Mouse (Mus musculus) T-helper 17 cell (primary cell): ENCODE results near the gene 1190005I06Rik.

ENCODE experiments used
- in situ Hi-C, 2 experiments: fragments of 300-600 bp; cut with MboI, MseI; formaldehyde crosslinking; loops; 1 replicate in 1 of 2; 2 replicates in 1 of 2; pipeline ENCODE4 v1.15.1; 2025; ENCODE audit warnings: high pct_unique_total_duplicates in 2 of 2

1190005I06Rik gene

DNA sequence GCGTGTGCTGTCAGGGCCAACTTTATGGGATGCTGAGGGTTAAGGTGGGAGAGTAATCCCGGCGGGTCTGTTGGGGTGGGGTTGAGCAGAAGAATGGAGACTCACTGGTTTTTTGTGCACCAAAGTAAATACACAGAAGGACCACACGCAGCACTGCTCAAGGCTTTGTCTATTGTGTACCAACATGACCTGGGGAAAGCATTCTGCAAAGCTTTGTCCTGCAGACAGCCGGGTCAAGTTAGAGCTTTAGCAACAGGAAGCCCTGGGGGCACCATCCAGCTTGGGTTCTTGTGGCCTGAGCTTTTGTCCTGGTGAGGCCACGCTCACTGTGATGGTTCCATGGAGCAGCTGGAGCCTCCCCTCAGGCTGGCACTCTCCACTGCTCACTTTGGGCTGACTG lies 24.3 kb upstream of the 1190005I06Rik start:
- in situ Hi-C loops, result loop anchor here in 1 of 2 experiments (10.0 to 25.0 kb wide), 2 partner anchors 433 to 916 kb away; partner anchors contain the start of genes Fbxo31, Map1lc3b and Mthfsd

DNA sequence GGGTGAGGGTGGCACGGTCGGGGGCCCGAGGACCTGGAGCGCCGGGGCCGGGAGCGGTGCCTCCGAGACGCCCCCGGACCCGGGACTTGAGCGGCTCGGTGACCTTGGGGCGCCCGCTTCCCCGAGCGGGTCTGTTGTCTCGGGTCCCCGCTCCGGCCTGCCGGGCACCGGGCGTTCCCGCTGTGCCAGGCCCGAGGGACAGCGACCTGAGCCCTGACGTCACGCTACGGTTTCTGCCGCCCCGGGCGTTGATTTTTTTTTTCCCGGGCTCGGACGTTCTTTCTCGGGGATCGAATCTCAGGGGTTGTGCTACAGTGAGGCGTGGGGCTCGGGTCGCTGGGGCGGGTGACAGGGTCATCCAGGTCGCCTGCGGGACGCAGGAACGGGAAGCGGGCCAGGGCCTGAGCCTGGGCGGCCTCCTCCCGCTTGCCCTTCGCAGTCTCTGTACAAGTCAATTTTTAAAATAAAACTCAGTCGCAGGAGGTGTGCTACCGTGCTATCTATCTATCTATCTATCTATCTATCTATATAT lies 21.0 kb upstream of the 1190005I06Rik start, which contains the start of gene Emc8:
Gene Emc8 (minus strand): TSS at position 200 of the 532 bp plus-strand sequence.
- in situ Hi-C loops, result loop anchor here in 1 of 2 experiments (25.0 kb wide), 1 partner anchor 919 kb away; the partner anchor contains the start of genes Fbxo31 and Map1lc3b

DNA sequence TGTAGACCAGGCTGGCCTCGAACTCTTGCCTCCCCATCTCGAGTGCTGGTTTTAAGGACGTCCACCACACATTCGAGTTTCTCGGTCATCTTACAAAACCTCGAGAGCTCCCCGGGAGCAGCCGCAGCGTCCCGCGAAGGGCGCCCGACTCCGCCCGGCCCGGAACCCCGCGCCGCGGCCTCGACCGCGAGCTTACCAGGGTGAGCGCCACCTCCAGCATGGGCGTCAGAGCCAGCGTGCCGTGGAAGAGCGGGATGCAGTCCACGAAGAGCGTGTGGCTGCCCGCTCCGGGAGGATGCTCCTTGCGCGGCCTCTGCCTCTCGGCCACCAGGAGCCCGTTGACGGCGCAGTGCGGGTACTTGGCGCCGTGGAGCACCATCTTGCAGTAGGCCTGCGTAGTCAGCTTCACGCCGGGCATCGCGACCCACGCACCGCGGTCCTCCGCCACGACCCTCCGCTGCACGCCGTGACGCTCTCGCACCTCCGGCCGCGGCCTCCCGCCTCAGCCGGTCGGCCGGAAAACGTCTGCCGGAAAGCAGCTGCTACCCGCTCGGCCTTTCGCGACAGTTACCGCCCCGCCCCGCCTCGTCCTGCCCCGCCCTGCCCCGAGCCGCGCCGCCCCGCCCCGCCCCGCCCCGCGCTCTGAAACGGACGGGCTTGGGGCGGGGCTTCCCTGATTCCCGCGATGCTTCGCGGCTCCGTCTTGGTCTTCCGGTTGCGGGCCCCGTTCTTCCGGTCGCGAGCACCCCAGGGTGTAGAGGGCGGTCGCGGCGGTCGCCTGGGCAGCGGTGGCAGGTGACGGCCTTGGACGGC lies 20.3 kb upstream of the 1190005I06Rik start, which contains the start of the genes Gm27021 and Cox4i1:
Gene Gm27021 (minus strand): TSS at position 519 of the 813 bp plus-strand sequence.
Gene Cox4i1 (plus strand): TSS at position 662 of the 813 bp plus-strand sequence.
- in situ Hi-C loops, result loop anchor here in 1 of 2 experiments (25.0 kb wide), 1 partner anchor 920 kb away; the partner anchor contains the start of genes Fbxo31 and Map1lc3b

DNA sequence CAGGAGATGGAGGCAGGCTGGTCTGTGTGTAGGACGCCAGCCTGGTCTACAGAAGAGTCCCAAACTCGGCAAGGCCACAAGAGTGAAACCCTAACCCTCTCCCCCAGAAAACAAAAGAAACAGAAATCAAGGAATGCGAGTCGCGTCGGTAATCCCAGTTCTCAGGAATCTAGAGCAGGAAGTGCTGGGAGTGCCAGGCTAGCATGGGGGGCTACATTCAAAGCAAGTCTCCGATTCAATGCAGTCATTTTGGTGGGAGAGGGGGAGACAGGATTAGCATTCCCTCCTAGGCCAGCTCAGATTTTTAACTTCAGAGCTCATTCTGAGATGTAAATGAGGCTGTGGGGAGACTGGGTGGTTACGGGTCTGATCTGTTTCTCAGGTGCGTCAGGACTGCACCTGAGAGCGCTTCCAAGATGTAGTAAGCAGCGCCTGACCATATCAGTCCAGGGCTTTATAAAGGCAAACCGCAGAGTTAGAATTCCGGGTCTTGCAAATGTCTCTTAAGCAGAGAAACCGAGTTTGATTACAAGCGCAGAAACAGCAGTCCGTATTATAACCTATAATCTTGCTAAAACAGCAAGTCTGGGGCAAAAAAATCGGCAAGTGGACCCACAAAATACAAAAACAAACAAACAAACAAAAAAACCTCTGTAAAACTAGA lies 19.5 kb upstream of the 1190005I06Rik start:
- in situ Hi-C loops, result loop anchor here in 1 of 2 experiments (25.0 kb wide), 1 partner anchor 920 kb away; the partner anchor contains the start of genes Fbxo31 and Map1lc3b

DNA sequence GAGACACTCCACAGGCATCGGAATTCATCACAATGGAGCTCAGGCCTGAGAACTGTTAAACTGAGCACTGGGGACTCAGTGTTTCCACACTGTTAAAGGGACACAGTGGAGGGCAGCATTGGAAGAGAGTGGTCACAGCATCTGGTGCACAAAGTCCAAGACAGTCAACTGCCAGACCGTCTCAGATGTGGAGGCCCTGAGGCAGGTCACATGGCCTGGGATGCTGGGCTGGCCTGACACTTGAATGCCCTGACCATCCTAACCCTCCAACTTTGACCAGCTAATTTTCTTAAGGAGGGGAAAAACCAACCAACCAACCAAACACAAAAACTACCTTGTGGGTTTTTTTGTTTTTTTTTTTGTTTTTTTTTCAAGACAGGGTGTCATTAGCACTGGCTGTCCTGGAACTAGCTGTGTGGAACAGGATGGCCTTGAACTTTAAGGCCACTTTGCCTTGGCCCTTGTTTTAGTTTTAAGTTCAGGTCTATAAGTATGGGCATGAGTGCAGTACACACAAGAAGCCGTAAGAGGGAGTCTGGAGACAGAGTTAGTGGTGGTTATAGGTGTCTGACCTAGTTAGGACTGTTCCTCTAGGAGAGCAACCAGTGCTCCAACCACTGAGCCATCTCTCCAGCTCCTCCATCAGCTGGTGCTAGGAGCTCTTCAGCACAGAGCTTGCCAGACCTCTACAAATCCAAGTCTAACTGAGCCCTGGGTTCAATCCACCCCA lies 18.5 kb upstream of the 1190005I06Rik start:
- in situ Hi-C loops, result loop anchor here in 1 of 2 experiments (25.0 kb wide), 1 partner anchor 921 kb away; the partner anchor contains the start of genes Fbxo31 and Map1lc3b

DNA sequence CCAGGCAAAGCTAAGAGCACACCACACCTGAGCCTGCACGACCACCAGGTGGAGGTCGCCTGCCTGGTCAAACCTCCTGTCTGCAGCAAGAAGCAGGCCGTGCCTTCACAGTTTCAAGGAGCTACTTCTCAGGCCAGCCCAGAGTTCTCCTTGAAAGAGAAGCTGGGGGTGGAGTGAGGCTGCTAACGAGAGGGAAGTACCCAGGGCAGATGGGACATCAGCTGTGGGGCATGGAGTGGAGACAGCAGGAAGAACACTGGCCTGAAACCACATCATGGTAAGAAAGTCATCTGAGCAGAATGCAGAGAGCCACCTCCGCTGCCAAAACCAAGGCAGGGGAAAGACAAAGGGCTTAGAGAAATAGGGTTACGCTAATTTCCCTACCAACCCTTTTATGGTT lies 17.1 kb upstream of the 1190005I06Rik start:
- in situ Hi-C loops, result loop anchor here in 1 of 2 experiments (25.0 kb wide), 1 partner anchor 923 kb away; the partner anchor contains the start of genes Fbxo31 and Map1lc3b

DNA sequence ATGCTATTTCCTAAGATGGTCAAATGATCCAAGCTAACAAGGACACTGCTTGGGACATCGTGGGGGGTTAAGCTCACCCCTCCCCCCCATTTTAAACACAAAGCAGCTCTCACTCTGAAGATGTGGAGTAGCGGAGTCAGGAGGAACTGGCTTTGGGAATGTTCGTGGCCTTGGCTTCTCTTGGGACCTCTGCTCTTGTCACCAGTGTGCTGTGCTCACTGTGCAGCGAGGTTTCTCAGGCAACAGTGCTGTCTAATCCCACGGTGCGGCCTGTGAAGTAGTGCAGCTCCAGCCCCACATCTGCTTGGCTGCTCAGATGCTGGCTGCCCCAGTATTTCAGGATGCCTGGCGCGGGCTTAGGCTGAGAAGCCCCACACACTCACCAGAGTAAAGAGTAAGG lies 10.0 kb upstream of the 1190005I06Rik start:
- in situ Hi-C loops, result loop anchor here (10.0 to 25.0 kb wide), 2 partner anchors 427 to 930 kb away; partner anchors contain the start of genes Fbxo31 (in 1 of the 2), Foxf1 (in 1 of the 2) and Map1lc3b (in 1 of the 2)

DNA sequence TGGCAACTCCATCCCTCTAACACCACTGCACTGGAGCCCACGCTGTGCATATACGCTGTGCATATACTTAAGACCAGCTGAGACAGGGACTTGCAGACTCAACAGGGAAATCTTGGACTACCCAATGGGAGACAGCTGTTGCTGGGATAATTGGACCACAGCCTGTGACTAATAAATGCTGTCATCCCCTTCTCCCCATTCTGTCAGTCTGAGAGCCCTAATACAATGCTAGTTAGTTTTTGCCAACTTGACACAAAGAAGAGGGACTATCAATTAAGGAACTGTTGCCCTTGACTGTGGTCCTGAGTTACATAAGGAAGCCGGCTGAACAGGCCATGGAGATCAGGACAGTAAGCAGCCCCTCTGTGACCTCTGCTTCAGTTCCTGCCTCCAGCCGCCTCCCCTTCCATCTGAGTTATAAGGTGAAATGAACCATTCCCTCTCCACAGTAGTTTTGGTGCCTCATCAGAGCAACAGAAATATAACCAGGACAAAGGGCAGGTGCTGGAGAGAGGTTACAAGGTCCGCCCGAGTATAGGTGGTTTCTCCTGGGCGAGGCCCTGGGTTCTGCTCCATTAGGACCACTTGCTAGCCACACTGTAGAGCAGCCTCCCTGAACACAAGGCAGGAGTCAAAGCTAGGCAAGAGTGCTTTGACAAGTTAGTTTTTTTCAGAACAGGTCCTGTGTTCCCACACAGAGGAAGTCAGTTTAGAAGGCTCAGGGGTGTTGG lies 9.1 kb upstream of the 1190005I06Rik start:
- in situ Hi-C loops, result loop anchor here (10.0 to 25.0 kb wide), 2 partner anchors 428 to 931 kb away; partner anchors contain the start of genes Fbxo31 (in 1 of the 2), Foxf1 (in 1 of the 2) and Map1lc3b (in 1 of the 2)

DNA sequence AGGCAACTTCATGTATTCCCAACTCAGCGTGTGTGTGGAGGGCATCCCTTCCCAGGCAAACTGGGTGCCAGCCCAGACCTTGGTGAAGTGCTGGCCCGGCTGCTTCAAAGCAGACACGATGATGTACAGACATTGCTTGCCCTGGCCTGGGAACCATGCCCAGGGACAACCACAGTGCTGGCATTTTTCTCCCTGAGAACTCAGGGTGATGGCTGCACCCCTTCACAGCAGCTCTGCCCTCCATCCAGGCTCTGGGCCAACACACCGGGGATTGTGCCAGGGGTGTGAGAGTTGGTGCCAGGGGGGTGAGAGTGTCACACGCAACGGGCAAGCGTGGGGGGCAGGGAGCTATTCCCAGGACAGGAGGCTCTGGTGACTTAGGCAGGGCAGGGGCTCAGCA lies 2.8 kb downstream of the 1190005I06Rik start:
- in situ Hi-C loops, result loop anchor here in 1 of 2 experiments (25.0 kb wide), 1 partner anchor 443 kb away; the partner anchor contains the start of gene Foxf1

DNA sequence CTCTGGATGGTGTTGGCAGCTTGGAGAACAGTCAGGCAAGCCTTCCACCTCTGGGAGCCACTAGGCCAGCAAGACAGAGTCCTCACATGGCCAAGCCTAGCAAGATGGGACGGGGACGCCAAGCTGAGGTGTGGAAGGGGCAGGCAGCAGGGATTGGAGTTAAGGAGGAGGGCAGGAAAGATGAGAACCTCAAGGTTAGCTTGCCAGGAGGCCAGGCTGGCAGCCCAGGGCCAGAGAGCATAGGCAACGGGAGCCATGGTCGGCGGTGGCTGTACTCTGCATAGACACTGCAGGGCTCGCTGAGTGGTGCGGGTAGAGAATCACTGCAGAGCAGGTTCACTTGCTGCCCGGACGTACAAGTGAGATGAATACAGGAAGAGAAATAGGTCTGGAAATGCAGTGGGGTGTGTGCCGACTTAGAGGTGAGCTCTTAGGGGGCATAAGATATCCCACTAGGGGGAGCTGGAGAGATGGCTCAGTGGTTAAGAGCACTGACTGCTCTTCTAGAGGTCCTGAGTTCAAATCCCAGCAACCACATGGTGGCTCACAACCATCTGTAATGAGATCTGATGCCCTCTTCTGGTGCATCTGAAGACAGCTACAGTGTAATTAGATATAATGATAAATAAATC lies 5.3 kb downstream of the 1190005I06Rik start:
- in situ Hi-C loops, result loop anchor here in 1 of 2 experiments (25.0 kb wide), 1 partner anchor 445 kb away; the partner anchor contains the start of gene Foxf1

DNA sequence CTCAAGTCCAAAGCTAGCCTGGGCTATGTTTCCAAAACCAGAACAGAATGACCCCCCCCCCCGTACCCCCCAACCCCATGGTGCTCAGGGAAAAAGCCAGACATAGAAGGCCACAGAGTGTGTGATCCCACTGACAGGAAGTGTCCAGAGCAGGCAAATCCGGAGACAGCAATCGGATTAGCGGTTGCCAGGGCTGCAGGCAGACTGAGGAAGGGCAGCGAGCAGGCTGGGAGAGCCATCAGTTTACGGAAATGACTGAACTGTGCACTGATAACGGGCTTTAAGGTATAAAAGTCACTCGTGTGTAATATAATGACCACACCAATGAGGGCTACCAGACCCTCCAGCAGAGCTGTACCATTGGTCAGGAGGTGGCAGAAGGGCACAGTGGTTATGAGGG lies 6.2 kb downstream of the 1190005I06Rik start:
- in situ Hi-C loops, result loop anchor here in 1 of 2 experiments (25.0 kb wide), 1 partner anchor 446 kb away; the partner anchor contains the start of gene Foxf1

DNA sequence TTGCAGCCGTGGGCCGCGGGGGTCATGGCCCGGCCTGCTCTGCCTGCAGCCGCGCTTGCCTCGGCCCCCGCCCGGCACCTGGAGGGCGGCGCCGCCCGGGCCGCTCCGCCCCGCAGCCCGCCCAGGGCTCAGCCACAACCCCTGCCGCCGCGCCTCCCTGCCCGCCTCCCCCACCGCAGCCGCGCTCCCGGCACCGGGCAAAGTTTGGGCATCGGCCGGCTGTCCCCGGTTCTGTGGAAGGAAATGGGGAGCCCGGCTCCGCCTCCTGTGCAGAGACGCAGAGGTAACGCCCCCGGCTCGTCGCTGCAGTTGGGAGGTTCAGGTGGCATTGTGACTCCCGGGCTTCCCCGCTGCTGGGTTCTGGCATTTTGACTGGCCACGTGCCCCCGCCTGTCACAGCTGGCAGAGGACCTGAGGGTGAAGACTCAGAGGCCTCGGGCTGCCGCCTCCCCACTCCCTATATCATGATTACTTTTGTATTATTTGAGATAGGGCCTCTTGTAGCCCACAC lies 13.0 kb downstream of the 1190005I06Rik start:
- in situ Hi-C loops, result loop anchor here in 1 of 2 experiments (25.0 kb wide), 1 partner anchor 453 kb away; the partner anchor contains the start of gene Foxf1

DNA sequence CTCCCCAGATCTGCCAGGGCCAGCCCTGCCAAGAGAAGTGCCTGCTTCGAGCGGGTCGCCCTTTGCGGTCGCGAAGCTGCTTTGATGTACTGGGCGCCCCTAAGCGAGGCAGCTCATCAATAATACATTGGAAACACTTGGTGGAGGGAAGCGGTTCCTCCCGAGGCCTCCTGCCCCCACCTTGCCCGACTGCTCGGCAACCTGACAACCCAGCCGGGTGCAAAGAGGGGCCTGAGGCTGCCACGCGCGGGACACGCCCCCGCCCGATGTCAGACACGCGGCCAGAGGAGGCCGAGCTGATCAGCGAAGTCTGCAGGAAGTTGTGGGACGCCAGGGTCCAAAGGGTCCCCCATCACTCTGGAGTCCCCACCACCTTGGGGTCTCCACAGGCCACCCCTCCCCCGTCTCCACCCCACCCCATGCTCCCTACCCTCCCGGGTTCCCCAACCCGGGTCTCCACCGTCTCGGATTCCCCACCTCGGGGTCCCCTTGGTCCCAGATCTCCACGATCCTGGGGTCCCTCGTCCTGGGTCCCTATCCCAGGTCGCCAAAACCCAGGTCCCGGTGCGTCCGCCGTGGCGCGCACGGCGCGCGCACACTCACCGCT lies 13.7 kb downstream of the 1190005I06Rik start:
- in situ Hi-C loops, result loop anchor here in 1 of 2 experiments (25.0 kb wide), 1 partner anchor 454 kb away; the partner anchor contains the start of gene Foxf1

DNA sequence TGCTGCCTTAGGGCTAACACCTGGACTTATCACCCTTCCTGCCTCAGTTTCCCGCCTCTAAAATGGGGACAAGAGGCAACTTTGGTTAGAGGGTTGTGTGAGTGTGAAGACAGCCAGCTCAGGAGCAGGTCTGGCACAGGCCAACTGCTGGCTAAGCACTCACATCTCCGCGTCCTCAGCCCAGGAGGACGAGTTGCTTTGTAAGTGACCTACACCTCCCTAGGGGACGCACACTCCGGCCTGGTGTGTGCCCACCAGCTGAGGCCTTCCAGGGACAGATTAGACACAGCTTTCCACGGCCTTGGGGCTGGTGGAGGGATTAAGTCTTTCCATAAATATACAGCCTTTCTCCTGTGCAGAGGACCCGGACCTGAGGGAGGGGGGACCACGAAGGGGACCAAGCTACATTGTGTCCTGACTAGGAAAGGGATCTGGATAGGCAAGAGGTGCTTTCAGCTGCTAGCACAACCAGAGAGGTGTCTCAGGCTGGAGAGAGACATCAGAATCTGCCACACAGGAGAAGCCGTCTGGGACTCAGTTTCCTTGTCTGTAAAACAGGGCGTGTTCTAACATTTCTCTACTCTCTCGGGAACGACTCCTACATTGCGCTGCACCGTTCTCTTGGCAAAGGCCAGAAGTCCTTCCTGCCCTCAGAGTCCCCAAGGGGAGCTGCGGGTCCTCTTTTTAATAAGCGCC lies 14.3 kb downstream of the 1190005I06Rik start:
- in situ Hi-C loops, result loop anchor here in 1 of 2 experiments (25.0 kb wide), 1 partner anchor 454 kb away; the partner anchor contains the start of gene Foxf1

DNA sequence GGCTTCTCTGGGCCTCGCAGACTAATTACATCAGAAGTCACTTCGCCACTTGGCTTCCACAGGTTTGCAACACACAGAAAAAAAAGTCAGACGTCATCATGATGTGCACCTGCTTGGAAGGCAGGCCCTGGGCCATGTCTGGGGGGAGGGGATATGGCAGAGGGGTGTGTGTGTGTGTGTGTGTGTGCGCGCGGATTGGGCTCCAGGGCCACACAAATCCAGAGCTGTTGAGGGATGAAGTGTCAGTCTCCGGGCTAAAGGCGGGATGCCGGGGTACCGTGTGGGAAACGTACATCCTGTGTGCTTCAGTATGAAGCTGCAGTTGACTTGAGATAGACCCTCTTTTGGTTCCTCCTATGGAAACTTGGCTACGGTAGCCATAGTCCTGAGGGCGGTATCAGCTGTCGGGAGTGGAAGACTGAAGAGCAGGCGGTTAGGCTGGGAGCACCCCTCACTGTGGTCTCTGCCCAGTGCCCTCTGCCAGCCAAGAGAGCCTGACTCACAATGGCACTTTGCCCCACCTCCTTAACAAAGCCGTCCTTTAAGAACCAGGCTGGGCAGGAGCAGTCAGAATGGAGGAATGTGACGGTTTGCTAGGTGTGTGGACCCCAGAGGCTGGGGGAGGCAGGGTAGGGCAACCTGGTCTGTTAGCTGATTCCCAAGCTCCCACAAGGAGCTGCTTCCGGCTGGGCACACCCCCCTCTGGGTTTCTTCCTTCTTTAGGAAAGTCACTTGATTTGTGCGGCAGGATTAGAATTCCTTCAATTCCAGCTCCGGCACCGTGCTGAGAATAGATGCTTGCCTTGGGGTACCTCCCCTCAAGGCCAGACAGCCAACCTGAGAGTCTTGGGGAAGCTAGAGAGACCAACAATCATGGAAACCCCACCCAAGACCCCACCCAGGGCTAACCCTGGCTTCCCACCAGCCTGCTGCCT lies 15.7 kb downstream of the 1190005I06Rik start:
- in situ Hi-C loops, result loop anchor here in 1 of 2 experiments (25.0 kb wide), 1 partner anchor 456 kb away; the partner anchor contains the start of gene Foxf1

DNA sequence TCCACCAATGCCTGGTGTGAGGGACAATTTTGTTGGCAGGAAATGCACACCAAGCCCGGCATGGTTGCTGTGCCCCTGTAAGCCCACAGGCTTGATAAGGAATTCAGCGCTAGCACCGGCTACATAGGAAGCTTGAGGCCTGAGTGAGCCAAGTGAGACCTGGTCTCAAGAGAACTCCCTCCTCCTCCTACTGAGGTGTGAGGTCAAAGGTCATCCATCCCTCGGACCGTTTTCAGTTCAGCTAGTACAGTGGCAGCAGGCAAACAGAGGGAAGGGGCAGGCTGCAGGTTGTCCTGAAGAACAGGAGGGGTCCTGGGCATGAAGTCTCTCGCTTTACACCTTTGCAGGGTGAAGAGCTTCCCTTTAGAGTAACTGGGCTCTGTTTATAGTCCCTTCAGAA lies 16.6 kb downstream of the 1190005I06Rik start:
- in situ Hi-C loops, result loop anchor here in 1 of 2 experiments (25.0 kb wide), 1 partner anchor 456 kb away; the partner anchor contains the start of gene Foxf1
